Mouse (Mus musculus) cerebellum, adult 2 months (tissue): Measurements from ENCODE around the gene Hist1h2ae. TPM values are rescaled to one million over a fixed set of nuclear protein-coding genes. Genes with fewer than 3 reads are reported as not detected.

ENCODE experiments used
- DNase-seq, 2 experiments: peaks; one replicate each; pipeline ENCODE4 v3.0.0; 2021
- H3K27ac ChIP-seq: fragments of 200-500 bp; 2 replicates; pipeline ENCODE4 v1.5.1; 2012; ENCODE audit warnings: low read length, control low read depth, inconsistent platforms; ENCODE audit not compliant: insufficient read depth
- H3K27me3 ChIP-seq: fragments of 200-500 bp; 2 replicates; pipeline ENCODE4 v1.6.1; 2012; ENCODE audit warnings: inconsistent platforms, mild to moderate bottlenecking, low read length, moderate library complexity; ENCODE audit not compliant: control insufficient read depth, insufficient read depth
- H3K4me1 ChIP-seq: fragments of 200-500 bp; 2 replicates; pipeline ENCODE4 v1.6.1; 2011; ENCODE audit warnings: low read length; ENCODE audit not compliant: control insufficient read depth, insufficient read depth
- H3K4me3 ChIP-seq: fragments of 200-500 bp; replicated peaks from 2 replicates; pipeline ENCODE3; 2011; ENCODE audit warnings: mild to moderate bottlenecking, low read depth, low read length, control low read depth; ENCODE audit not compliant: insufficient read depth
- CTCF ChIP-seq: fragments of 200-500 bp; IDR thresholded peaks from 2 replicates; pipeline ENCODE4 v1.5.1; 2011; ENCODE audit warnings: low read depth, mild to moderate bottlenecking, control low read depth, low read length, moderate library complexity, borderline replicate concordance; ENCODE audit not compliant: insufficient read depth
- POLR2A ChIP-seq: fragments of 200-500 bp; IDR thresholded peaks from 2 replicates; pipeline ENCODE4 v1.6.1; 2011; ENCODE audit warnings: low read length, control low read depth, borderline replicate concordance; ENCODE audit not compliant: insufficient read depth
- WGBS: fragments of 180-500 bp; shearing (Covaris S2); methylation state at CpG from one replicate; pipeline ENCODE4 v1.1.7; 2018; 5-methylcytosine and 5-hydroxymethylcytosine counted together
- polyA plus RNA-seq: library from polyadenylated mRNA; depleted of rRNA; stranded (reverse); fragments of >200 nt; gene quantifications from 2 replicates; pipeline ENCODE4 v1.2.3, GENCODE M21; 2012; rRNA removed

Hist1h2ae gene
- polyA plus RNA-seq, result 0.33 and 0.60 TPM in 2 replicates

GRCm38 (mm10) chr13:23571022-23571503 is at the start of gene Hist1h2ae, which contains the start of gene Hist1h2bg:
Hist1h2ae (minus strand) TSS chr13:23571220.
Hist1h2bg (plus strand) TSS chr13:23571396.
- H3K27ac ChIP-seq, result peak within 1 kb of the TSS; percentile 85
- under 1% methylated on average over 18 of the region's 18 CpGs for WGBS
- peak; percentile 78 to 88 for DNase-seq
- no peaks in the 10 kb centered on the region for H3K4me1 ChIP-seq
- TF ChIP-seq POLR2A, result no peak
- TF ChIP-seq CTCF, result no peak
- peak within 1 kb of the TSS; percentile 58 for H3K4me3 ChIP-seq
- H3K27me3 ChIP-seq, result no peaks in the 10 kb centered on the region

GRCm38 (mm10) chr13:23620056-23620732 is 49.2 kb upstream of the Hist1h2ae start:
- peak overlapping the region; percentile 88 for H3K4me3 ChIP-seq
- TF ChIP-seq CTCF, result no peak
- TF ChIP-seq POLR2A, result no peak
- 33% methylated on average over 12 of the region's 12 CpGs for WGBS
- peak overlapping the region; percentile 97 for H3K27ac ChIP-seq
- no peaks in the 10 kb centered on the region for H3K27me3 ChIP-seq
- H3K4me1 ChIP-seq, result peaks cover 5% of the 10 kb centered on the region; the same call in 1 of the 2 replicates
- DNase-seq, result peak in 1 of 2 experiments; percentile 13

- no peaks in the 10 kb centered on the region for H3K4me1 ChIP-seq
- DNase-seq, result no peak
- WGBS, result 84% methylated on average over 3 of the region's 3 CpGs
Observed at GRCm38 (mm10) chr13:23611638-23612037, 40.6 kb upstream of the Hist1h2ae start.

GRCm38 (mm10) chr13:23610393-23610792 is 39.4 kb upstream of the Hist1h2ae start:
- 73% methylated on average over 2 of the region's 2 CpGs for WGBS

More at GRCm38 (mm10) chr13:23611638-23612037, 40.6 kb upstream of the Hist1h2ae start:
- Histone ChIP-seq H3K4me3 (no peak overlapping the region), H3K27me3 (no peaks in the 10 kb centered on the region), H3K27ac (no peak overlapping the region)
- TF ChIP-seq POLR2A (no peak), CTCF (no peak)

GRCm38 (mm10) chr13:23609844-23610243 is 38.8 kb upstream of the Hist1h2ae start:
- H3K4me1 ChIP-seq, result no peaks in the 10 kb centered on the region
- H3K27me3 ChIP-seq, result no peaks in the 10 kb centered on the region
- no peak for TF ChIP-seq CTCF
- TF ChIP-seq POLR2A, result no peak
- no peak overlapping the region for H3K4me3 ChIP-seq
- DNase-seq, result no peak
- H3K27ac ChIP-seq, result no peak overlapping the region

More at GRCm38 (mm10) chr13:23610393-23610792, 39.4 kb upstream of the Hist1h2ae start:
- no peak for DNase-seq
- H3K4me1 ChIP-seq, result no peaks in the 10 kb centered on the region
- TF ChIP-seq POLR2A (no peak), CTCF (no peak)
- no peak overlapping the region for H3K4me3 ChIP-seq
- no peaks in the 10 kb centered on the region for H3K27me3 ChIP-seq
- no peak overlapping the region for H3K27ac ChIP-seq

- Histone ChIP-seq H3K27ac (no peak overlapping the region), H3K4me3 (no peak overlapping the region), H3K27me3 (no peaks in the 10 kb centered on the region), H3K4me1 (no peaks in the 10 kb centered on the region)
- TF ChIP-seq CTCF (no peak), POLR2A (no peak)
- DNase-seq, result no peak
- 91% methylated on average over 4 of the region's 4 CpGs for WGBS
Observed at GRCm38 (mm10) chr13:23609209-23609608, 38.2 kb upstream of the Hist1h2ae start.

- Histone ChIP-seq H3K27me3 (no peaks in the 10 kb centered on the region), H3K4me1 (no peaks in the 10 kb centered on the region), H3K27ac (no peak overlapping the region), H3K4me3 (no peak overlapping the region)
- TF ChIP-seq CTCF, result no peak
- TF ChIP-seq POLR2A, result no peak
- 87% methylated on average over 3 of the region's 3 CpGs for WGBS
- no peak for DNase-seq
Observed at GRCm38 (mm10) chr13:23605052-23605451, 34.0 kb upstream of the Hist1h2ae start.

GRCm38 (mm10) chr13:23604452-23604851 is 33.4 kb upstream of the Hist1h2ae start:
- WGBS, result 96% methylated on average over 3 of the region's 3 CpGs

More at GRCm38 (mm10) chr13:23604452-23604851, 33.4 kb upstream of the Hist1h2ae start:
- H3K27ac ChIP-seq, result no peak overlapping the region
- no peaks in the 10 kb centered on the region for H3K27me3 ChIP-seq
- no peak overlapping the region for H3K4me3 ChIP-seq
- H3K4me1 ChIP-seq, result no peaks in the 10 kb centered on the region
- TF ChIP-seq POLR2A (no peak), CTCF (no peak)
- DNase-seq, result no peak
